Mouse (Mus musculus) adrenal gland, postnatal 14 days (tissue): ENCODE measurements around the gene Hpn. TPM values are rescaled to one million over a fixed set of nuclear protein-coding genes. Genes with fewer than 3 reads are reported as not detected.

Source experiments
- DNase-seq: peaks from one replicate; pipeline ENCODE4 v3.0.0; 2021; ENCODE audit warnings: mixed read lengths
- total RNA-seq: library from RNA; stranded (reverse); gene quantifications from 2 replicates; pipeline ENCODE4 v1.2.3, GENCODE M21; 2021

Hpn gene
- total RNA-seq, 1 experiment from 2014 or later, result 41.6 TPM

- DNase-seq, result no peak
These were observed 61.1 kb downstream of the Hpn start for GRCm38 (mm10) chr7:31053882-31054447.

- DNase-seq, result peak; percentile 58
These were observed 62.3 kb downstream of the Hpn start for GRCm38 (mm10) chr7:31052636-31053434.

GRCm38 (mm10) chr7:31052251-31052635 lies 62.8 kb downstream of the Hpn start:
- DNase-seq, result no peak

- DNase-seq, result no peak
These were observed 63.6 kb downstream of the Hpn start, which contains the start of gene Fxyd7 for GRCm38 (mm10) chr7:31051321-31052021. Fxyd7 (minus strand) TSS chr7:31051467.

- DNase-seq, result no peak
These were observed 64.2 kb downstream of the Hpn start for GRCm38 (mm10) chr7:31050921-31051320.

- DNase-seq, result no peak
These were observed 64.6 kb downstream of the Hpn start for GRCm38 (mm10) chr7:31050487-31050886.

- no peak for DNase-seq
These were observed 65.2 kb downstream of the Hpn start for GRCm38 (mm10) chr7:31049846-31050281.

- DNase-seq, result no peak
These were observed 65.8 kb downstream of the Hpn start for GRCm38 (mm10) chr7:31049135-31049845.

Other genes with a start within 250 kb of the Hpn start
- gene Cd22, start 234.9 kb downstream of the Hpn start, total RNA-seq, result 3.2 and 14.1 TPM in 2 replicates
- 0.33 and 0.90 TPM in 2 replicates for gene Mag, start 200.4 kb downstream of the Hpn start, total RNA-seq
- 6.5 TPM in 1 of 2 replicates, not detected in the other for gene Hamp2, start 190.6 kb downstream of the Hpn start, total RNA-seq
- gene Hamp, start 171.3 kb downstream of the Hpn start, total RNA-seq, result 4.3 TPM in 1 of 2 replicates, not detected in the other
- 111 and 115 TPM in 2 replicates for gene Usf2, start 158.5 kb downstream of the Hpn start, total RNA-seq
- 6.7 and 19.9 TPM in 2 replicates for gene Lsr, start 141.8 kb downstream of the Hpn start, total RNA-seq
- 0.34 and 1.1 TPM in 2 replicates for gene Fam187b, start 141.5 kb downstream of the Hpn start, total RNA-seq
- 32.7 and 63.0 TPM in 2 replicates for gene Fxyd5, start 72.8 kb downstream of the Hpn start, total RNA-seq
- 3.6 and 10.7 TPM in 2 replicates for gene Fxyd7, start 63.8 kb downstream of the Hpn start, total RNA-seq
- 340 and 374 TPM in 2 replicates for gene Fxyd1, start 58.1 kb downstream of the Hpn start, total RNA-seq
- gene Lgi4, start 55.9 kb downstream of the Hpn start, total RNA-seq, result 5.6 TPM in 2 replicates
- 2.9 and 5.6 TPM in 2 replicates for gene Fxyd3, start 38.6 kb downstream of the Hpn start, total RNA-seq
- 8.6 and 11.8 TPM in 2 replicates for gene Scn1b, start 11.7 kb upstream of the Hpn start, total RNA-seq
- 45.9 and 72.5 TPM in 2 replicates for gene Gramd1a, start 40.6 kb upstream of the Hpn start, total RNA-seq
- gene Scgb2b2, start 175.2 kb upstream of the Hpn start, total RNA-seq, result not detected in 2 replicates
- not detected in 2 replicates for gene Scgb1b2, start 176.5 kb upstream of the Hpn start, total RNA-seq
- not detected in 2 replicates for gene Scgb2b3, start 246.8 kb upstream of the Hpn start, total RNA-seq